Mouse (Mus musculus): Measurements from ENCODE around the gene Olfr131. TPM values are rescaled to one million over a fixed set of nuclear protein-coding genes. Genes with fewer than 3 reads are reported as not detected.

Gene Olfr131
- total and polyA plus RNA-seq, 3 experiments, result not detected

DNA sequence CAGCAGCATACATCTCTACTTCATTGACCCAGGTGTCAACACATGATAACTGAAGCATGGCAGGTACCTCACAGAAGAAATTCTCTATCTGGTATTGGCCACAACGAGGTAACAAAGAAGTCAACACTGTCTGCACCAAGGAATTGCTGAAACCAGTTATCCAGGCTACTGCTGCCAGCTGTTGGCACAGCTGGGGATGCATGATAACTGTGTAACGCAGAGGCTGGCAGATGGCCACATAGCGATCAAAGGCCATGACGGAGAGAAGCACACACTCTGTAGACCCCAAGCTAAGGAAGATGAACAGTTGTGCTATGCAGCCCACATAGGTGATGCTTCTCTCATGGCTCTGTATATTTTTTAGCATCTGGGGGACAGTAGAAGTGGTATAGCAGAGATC lies 6.1 kb downstream of the Olfr131 start:
- Histone ChIP-seq H3K9me3 (replicated peaks; ENCODE audit: insufficient read depth, low read length) (no peaks in the 10 kb centered on the region), H3K36me3 (ENCODE audit: control insufficient read depth in 1 of 2, insufficient read depth in 2 of 2, low read length in 2 of 2) (no peaks in the 10 kb centered on the region; a peak in 1 of 4 replicates), H3K27me3 (ENCODE audit: control insufficient read depth in 1 of 2, insufficient read depth in 2 of 2, low read length in 2 of 2) (no peaks in the 10 kb centered on the region), H3K4me3 (ENCODE audit: control insufficient read depth in 1 of 2, insufficient read depth in 1 of 2, low read depth in 2 of 2, low read length in 2 of 2) (no peak overlapping the region), H3K79me2 (ENCODE audit: control insufficient read depth, insufficient read depth, low read length, poor library complexity) (no peaks in the 10 kb centered on the region), H3K9ac (ENCODE audit: control insufficient read depth, low read depth, low read length, poor library complexity, severe bottlenecking) (no peak overlapping the region), H3K27ac (ENCODE audit: control insufficient read depth, low read depth, low read length) (no peak overlapping the region), H3K4me1 (ENCODE audit: control insufficient read depth in 1 of 2, insufficient read depth in 2 of 2, low read length in 2 of 2) (peaks cover 0 to 4% of the 10 kb centered on the region in 2 experiments; a peak in 1 of 4 replicates)
- TF ChIP-seq MYC (IDR thresholded peaks at IDR 0.05; ENCODE audit: low read depth, low read length) (no peak), POLR2AphosphoS5 (IDR thresholded peaks at IDR 0.05; ENCODE audit: borderline replicate concordance, low read depth, low read length) (no peak), TCF12 (IDR thresholded peaks at IDR 0.05; ENCODE audit: low read depth, low read length) (peak; percentile 76), SMC3 (IDR thresholded peaks at IDR 0.05; ENCODE audit: low read depth, low read length) (no peak), UBTF (IDR thresholded peaks at IDR 0.05; ENCODE audit: borderline replicate concordance, insufficient read depth, low read depth, low read length) (no peak), HCFC1 (IDR thresholded peaks at IDR 0.05; ENCODE audit: low read depth, low read length) (no peak), ETS1 (IDR thresholded peaks at IDR 0.05; ENCODE audit: low read depth, low read length) (peak; percentile 86), CHD1 (IDR thresholded peaks at IDR 0.05; ENCODE audit: low read depth, low read length) (no peak), BHLHE40 (IDR thresholded peaks at IDR 0.05; ENCODE audit: borderline replicate concordance, low read depth, low read length) (no peak), MAX (IDR thresholded peaks at IDR 0.05; ENCODE audit: low read length) (no peak), GATA1 (IDR thresholded peaks at IDR 0.05; ENCODE audit: low read depth, low read length) (0 out of 2 replicates have a peak, but pooled peaks have one; percentile 31), ZKSCAN1 (IDR thresholded peaks at IDR 0.05; ENCODE audit: low read depth, low read length) (no peak), RCOR1 (IDR thresholded peaks at IDR 0.05; ENCODE audit: low read depth, low read length) (no peak), TBP (IDR thresholded peaks at IDR 0.05; ENCODE audit: low read depth, low read length) (no peak), EP300 (IDR thresholded peaks at IDR 0.05; ENCODE audit: low read depth in 1 of 2, low read length in 2 of 2) (peak; percentile 47 to 71), TAL1 (IDR thresholded peaks at IDR 0.05; ENCODE audit: low read length) (peak; percentile 30; the same call in 1 of the 2 replicates), MXI1 (IDR thresholded peaks at IDR 0.05; ENCODE audit: low read depth, low read length) (no peak), CTCF (IDR thresholded peaks at IDR 0.05 in 2 of 3, conservative IDR thresholded peaks at IDR 0.05 in 1 of 3; ENCODE audit: control insufficient read depth in 1 of 3, insufficient read depth in 1 of 3, low read depth in 2 of 3, low read length in 3 of 3, poor library complexity in 1 of 3, severe bottlenecking in 1 of 3) (no peak)
- DNase-seq (ENCODE audit: low read depth, low spot score), result peak; percentile 38

DNA sequence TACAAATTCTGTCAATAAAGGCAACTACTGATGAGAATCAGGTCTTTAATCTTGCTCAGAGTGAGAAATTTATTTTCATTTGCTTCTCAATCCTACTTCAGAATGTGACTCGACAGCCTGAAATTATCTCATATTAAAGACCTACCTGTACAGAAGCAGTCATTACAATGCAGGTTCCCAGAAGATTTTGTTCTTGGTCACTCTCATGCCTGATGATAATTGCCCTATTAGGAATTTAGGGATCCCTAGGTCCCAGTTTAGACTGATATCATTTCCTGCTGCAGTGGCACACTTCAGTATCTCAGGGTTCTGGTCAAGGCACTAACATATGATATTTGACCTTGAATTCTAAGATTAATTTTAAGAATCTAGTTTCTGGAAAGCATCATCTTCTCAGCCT lies 24.9 kb downstream of the Olfr131 start, which contains the start of gene Olfr130:
Olfr130 (plus strand) TSS at position 301 of the 400 bp plus-strand sequence.
- Histone ChIP-seq H3K79me2 (ENCODE audit: control insufficient read depth, insufficient read depth, low read length, poor library complexity) (no peaks in the 10 kb centered on the region), H3K27ac (ENCODE audit: control insufficient read depth, low read depth, low read length) (no peak within 1 kb of the TSS), H3K27me3 (ENCODE audit: control insufficient read depth in 1 of 2, insufficient read depth in 2 of 2, low read length in 2 of 2) (no peaks in the 10 kb centered on the region), H3K9me3 (replicated peaks; ENCODE audit: insufficient read depth, low read length) (no peaks in the 10 kb centered on the region), H3K36me3 (ENCODE audit: control insufficient read depth in 1 of 2, insufficient read depth in 2 of 2, low read length in 2 of 2) (no peaks in the 10 kb centered on the region), H3K4me3 (ENCODE audit: control insufficient read depth in 1 of 2, insufficient read depth in 1 of 2, low read depth in 2 of 2, low read length in 2 of 2) (no peak within 1 kb of the TSS), H3K9ac (ENCODE audit: control insufficient read depth, low read depth, low read length, poor library complexity, severe bottlenecking) (no peak within 1 kb of the TSS), H3K4me1 (ENCODE audit: control insufficient read depth in 1 of 2, insufficient read depth in 2 of 2, low read length in 2 of 2) (no peaks in the 10 kb centered on the region)
- TF ChIP-seq ZKSCAN1 (IDR thresholded peaks at IDR 0.05; ENCODE audit: low read depth, low read length), result no peak
- TF ChIP-seq MXI1 (IDR thresholded peaks at IDR 0.05; ENCODE audit: low read depth, low read length), result no peak
- no peak for TF ChIP-seq NELFE (IDR thresholded peaks at IDR 0.05; ENCODE audit: low read depth, low read length)
- TF ChIP-seq MEF2A (IDR thresholded peaks at IDR 0.05; ENCODE audit: extremely low read depth, insufficient replicate concordance, low read depth, low read length, poor library complexity, severe bottlenecking), result no peak
- no peak for TF ChIP-seq E2F4 (IDR thresholded peaks at IDR 0.05; ENCODE audit: borderline replicate concordance, low read depth, low read length)
- TF ChIP-seq CHD1 (IDR thresholded peaks at IDR 0.05; ENCODE audit: low read depth, low read length), result no peak
- no peak for TF ChIP-seq POLR2A (IDR thresholded peaks at IDR 0.05; ENCODE audit: control insufficient read depth in 1 of 2, insufficient read depth in 1 of 2, low read depth in 1 of 2, low read length in 2 of 2, poor library complexity in 1 of 2)
- TF ChIP-seq POLR2AphosphoS5 (IDR thresholded peaks at IDR 0.05; ENCODE audit: borderline replicate concordance, low read depth, low read length), result no peak
- TF ChIP-seq RAD21 (IDR thresholded peaks at IDR 0.05; ENCODE audit: low read depth, low read length), result no peak
- TF ChIP-seq MAZ (IDR thresholded peaks at IDR 0.05; ENCODE audit: low read depth, low read length), result no peak
- no peak for TF ChIP-seq POLR2AphosphoS2 (IDR thresholded peaks at IDR 0.05; ENCODE audit: low read length)
- TF ChIP-seq KAT2A (conservative IDR thresholded peaks at IDR 0.05; ENCODE audit: low read depth, low read length), result no peak
- no peak for TF ChIP-seq NRF1 (IDR thresholded peaks at IDR 0.05; ENCODE audit: insufficient read depth, low read depth, low read length, poor library complexity, severe bottlenecking)
- TF ChIP-seq MYC (IDR thresholded peaks at IDR 0.05; ENCODE audit: low read depth, low read length), result no peak
- TF ChIP-seq ZMIZ1 (IDR thresholded peaks at IDR 0.05; ENCODE audit: low read depth, low read length), result no peak
- no peak for TF ChIP-seq TBP (IDR thresholded peaks at IDR 0.05; ENCODE audit: low read depth, low read length)
- no peak for TF ChIP-seq MYB (IDR thresholded peaks at IDR 0.05; ENCODE audit: low read depth, low read length)
- TF ChIP-seq MAFK (IDR thresholded peaks at IDR 0.05; ENCODE audit: borderline replicate concordance, low read depth, low read length), result no peak
- no peak for TF ChIP-seq UBTF (IDR thresholded peaks at IDR 0.05; ENCODE audit: borderline replicate concordance, insufficient read depth, low read depth, low read length)
- DNase-seq (ENCODE audit: low read depth, low spot score), result no peak

Measured in MEL (cell line).